8 mouse cellular contexts compared by ENCODE assay signal in the genomic region with DNA sequence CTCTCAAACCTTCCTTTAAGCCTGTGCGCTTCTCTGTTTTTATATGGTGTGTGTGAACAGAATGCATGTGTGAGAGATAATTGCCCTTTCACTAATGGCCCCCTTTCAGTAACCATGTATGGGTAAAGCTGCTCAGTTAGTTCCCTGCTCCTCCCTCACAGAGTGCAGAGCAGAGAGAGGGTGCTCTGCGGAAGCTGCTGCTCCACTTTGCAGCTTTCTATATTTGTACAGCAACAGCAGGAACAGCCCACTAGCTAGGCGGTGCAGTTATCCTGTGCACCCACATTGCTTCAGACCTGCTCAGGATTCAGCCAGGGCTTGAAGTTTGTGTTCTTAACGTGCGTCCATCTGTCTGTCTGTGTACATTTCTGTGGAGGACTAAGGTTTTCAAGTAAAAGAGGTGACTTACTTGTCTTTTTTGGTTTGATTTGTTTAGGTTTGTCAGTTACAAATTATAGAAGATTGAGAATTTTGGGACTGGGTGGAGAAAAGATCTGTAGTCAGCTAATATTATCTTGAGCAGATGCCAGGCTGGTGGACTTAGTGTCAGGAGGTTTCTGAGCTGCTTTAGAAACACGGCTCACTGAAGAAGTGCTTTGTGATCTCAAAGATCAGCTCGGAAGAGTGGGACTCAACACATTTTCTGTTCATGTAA. TPM values are rescaled to one million over a fixed set of nuclear protein-coding genes. Genes with fewer than 3 reads are reported as not detected.
DNase-seq lines count a peak whose midpoint lies in the region; ATAC-seq and TF ChIP-seq lines count a peak whose summit lies in the region.

No protein-coding gene starts in this region.

- no peak overlapping the region for H3K9ac ChIP-seq in forebrain, embryonic 15.5 days (replicated peaks)
- peak overlapping the region; percentile 37; the same call in 1 of the 2 replicates for H3K9ac ChIP-seq in liver, embryonic 12.5 days

- 53% methylated on average over 7 of the region's 7 CpGs for WGBS in forebrain, embryonic 15.5 days
- 47% methylated on average over 7 of the region's 7 CpGs for WGBS in liver, embryonic 12.5 days (ENCODE audit: insufficient replicate concordance)

- H3K27ac ChIP-seq in gastrocnemius, adult 2 months = peak overlapping the region; percentile 80
- peak overlapping the region; percentile 88 for H3K27ac ChIP-seq in bone marrow macrophage, adult 2 months (ENCODE audit: insufficient read depth, low read depth, low read length)
- peak overlapping the region; percentile 36 for H3K27ac ChIP-seq in forebrain, embryonic 15.5 days (replicated peaks)
- H3K27ac ChIP-seq in liver, embryonic 12.5 days = peak overlapping the region; percentile 15; the same call in 1 of the 2 replicates

- no peaks in the 10 kb centered on the region for H3K27me3 ChIP-seq in forebrain, embryonic 15.5 days
- H3K27me3 ChIP-seq in liver, embryonic 12.5 days (replicated peaks) = no peaks in the 10 kb centered on the region

- TF ChIP-seq POLR2A in bone marrow macrophage, adult 2 months (IDR thresholded peaks at IDR 0.05; ENCODE audit: borderline replicate concordance, low read depth, low read length) = no peak

- peak; percentile 80 for ATAC-seq in forebrain, embryonic 15.5 days (replicated peaks)
- ATAC-seq in hematopoietic stem cell, adult 5-6 weeks (replicated peaks in 1 of 2; ENCODE audit: insufficient read depth in 1 of 2, low FRiP score in 2 of 2, low TSS enrichment in 1 of 2, low read depth in 1 of 2, poor library complexity in 2 of 2, severe bottlenecking in 2 of 2) = peak; percentile 62 to 73
- peak; percentile 76 for ATAC-seq in liver, embryonic 12.5 days

- no peaks in the 10 kb centered on the region for H3K9me3 ChIP-seq in forebrain, embryonic 15.5 days
- H3K9me3 ChIP-seq in liver, embryonic 12.5 days (replicated peaks) = no peaks in the 10 kb centered on the region

- H3K4me1 ChIP-seq in bone marrow macrophage, adult 2 months (ENCODE audit: control insufficient read depth, insufficient read depth, low read length) = peaks cover 38% of the 10 kb centered on the region
- peaks cover 22% of the 10 kb centered on the region for H3K4me1 ChIP-seq in forebrain, embryonic 15.5 days
- peaks cover 53% of the 10 kb centered on the region for H3K4me1 ChIP-seq in liver, embryonic 12.5 days

- no peaks in the 10 kb centered on the region for H3K36me3 ChIP-seq in forebrain, embryonic 15.5 days
- H3K36me3 ChIP-seq in liver, embryonic 12.5 days = no peaks in the 10 kb centered on the region; the same call in 1 of the 2 replicates

- no peak overlapping the region for H3K4me2 ChIP-seq in forebrain, embryonic 15.5 days (replicated peaks)
- H3K4me2 ChIP-seq in liver, embryonic 12.5 days = peak overlapping the region; percentile 16

- H3K4me3 ChIP-seq in gastrocnemius, adult 2 months = peak overlapping the region; percentile 54
- H3K4me3 ChIP-seq in bone marrow macrophage, adult 2 months (ENCODE audit: insufficient read depth, low read length) = peak overlapping the region; percentile 45
- H3K4me3 ChIP-seq in forebrain, embryonic 15.5 days = no peak overlapping the region
- H3K4me3 ChIP-seq in liver, embryonic 12.5 days = no peak overlapping the region

- no peak for TF ChIP-seq CTCF in gastrocnemius, adult 2 months (IDR thresholded peaks at IDR 0.05)
- no peak for TF ChIP-seq CTCF in bone marrow macrophage, adult 2 months (IDR thresholded peaks at IDR 0.05; ENCODE audit: low read depth, low read length)

- DNase-seq in gastrocnemius, adult 2 months = peak; percentile 49
- DNase-seq in gastrocnemius, postnatal 36 days = no peak
- peak; percentile 52 for DNase-seq in right cerebral cortex, postnatal 14 days
- no peak for DNase-seq in adipocyte (ENCODE audit: low spot score)

- intact Hi-C loops in gastrocnemius, adult 2 months (cut with DNase I) = no loop called here
- intact Hi-C loops in gastrocnemius, postnatal 36 days (cut with DNase I) = no loop called here

RNA-seq across cellular contexts. Expression of gene Celf1, which starts 24.8 kb away (rescaled TPM):
- total RNA-seq in gastrocnemius, adult 2 months (2021) = 10 to 100 TPM; 59.5 to 62.3 TPM
- 10 to 100 TPM; 50.0 to 51.4 TPM for total RNA-seq in gastrocnemius, postnatal 36 days (2021)
- polyA plus RNA-seq in bone marrow macrophage, adult 2 months (2012; ENCODE audit: insufficient read depth, insufficient read length, missing spikeins) = 48.6 and 59.9 TPM in 2 replicates
- polyA plus RNA-seq in forebrain, embryonic 15.5 days (2015; fragmentation: Nextera tagmentation; extraction: Ambion mirVana) = 132 and 136 TPM in 2 replicates
- 34.6 and 53.8 TPM in 2 replicates for total RNA-seq in hematopoietic stem cell, adult 5-6 weeks (2017)
- polyA plus RNA-seq in liver, embryonic 12.5 days (2016; fragmentation: Nextera tagmentation; extraction: Ambion mirVana) = 79.4 and 81.3 TPM in 2 replicates

Comparison
In these comparisons a context has a peak if more than half of its experiments do, and no peak if none do; other contexts are left out.
1. DNase-seq: peak in gastrocnemius, adult 2 months (single experiment) and right cerebral cortex, postnatal 14 days (single experiment); none in gastrocnemius, postnatal 36 days (0 of 2) and adipocyte (single experiment).
2. H3K27ac ChIP-seq: peak in every context shown above with its lines; median percentile 88 in bone marrow macrophage, adult 2 months; 80 in gastrocnemius, adult 2 months; 36 in forebrain, embryonic 15.5 days; 15 in liver, embryonic 12.5 days.
3. H3K4me3 ChIP-seq: peak in gastrocnemius, adult 2 months (single experiment) and bone marrow macrophage, adult 2 months (single experiment); none in forebrain, embryonic 15.5 days (single experiment) and liver, embryonic 12.5 days (single experiment).
4. Peak in every context shown above with its lines, with median percentiles within 50 percentile points of each other: ATAC-seq.